Mouse (Mus musculus) heart, postnatal 36 days (tissue): ENCODE measurements around the gene Hip1r. TPM values are rescaled to one million over a fixed set of nuclear protein-coding genes. Genes with fewer than 3 reads are reported as not detected.
"Not testable (repeated sequence)": the region's sequence is repeated elsewhere in the genome, so short reads cannot be mapped to it uniquely, and the experiment has no call there.

Source experiments
- DNase-seq, 2 experiments: peaks; one replicate each; pipeline ENCODE4 v3.0.0; 2021 to 2022
- intact Hi-C: fragments of 180-260 bp; cut with DNase I; formaldehyde crosslinking; loops from one replicate; pipeline ENCODE4 v1.15.1; 2025
- microRNA-seq, 2 experiments: library from miRNA; unstranded; fragments of <30 nt; microRNA quantifications; one replicate each; pipeline ENCODE4 v1.2.0; 2021; ENCODE audit warnings: borderline number of aligned reads in 2 of 2
- total RNA-seq, 2 experiments: library from RNA; stranded (reverse); gene quantifications; 2 replicates each; pipeline ENCODE4 v1.2.3; 2021

The Hip1r gene
- total RNA-seq, 2 experiments from 2014 or later: 8.6 to 17.0 TPM

GRCm38 (mm10) chr5:124050095-124051050 is 76.9 kb downstream of the Hip1r start:
- peak; percentile 22 to 46 for DNase-seq
- intact Hi-C loops: no loop called here

GRCm38 (mm10) chr5:124051899-124052491 is 78.6 kb downstream of the Hip1r start:
- intact Hi-C loops: no loop called here
- DNase-seq: no peak

GRCm38 (mm10) chr5:124052641-124053040 is 79.2 kb downstream of the Hip1r start:
- not testable (repeated sequence) for DNase-seq

More at GRCm38 (mm10) chr5:124052641-124053040, 79.2 kb downstream of the Hip1r start:
- intact Hi-C loops: not testable (repeated sequence)

Small RNA genes within 50 kb of the gene (microRNA-seq; reads per million reads assigned to microRNA genes)
- 0 to 0.67 reads per million in 2 experiments for gene Mir7032

Other genes starting within 250 kb of the Hip1r start
- 10 to 100 TPM; 45.1 to 48.1 TPM for gene Rsrc2, start 224.2 kb upstream of the Hip1r start, total RNA-seq
- under 1 TPM; 0.19 to 0.78 TPM for gene Kntc1, start 223.9 kb upstream of the Hip1r start, total RNA-seq
- gene Hcar2, start 108.1 kb upstream of the Hip1r start, total RNA-seq: under 1 TPM in 1 of 2 experiments, not detected in 1; 0.31 TPM
- gene Hcar1, start 93.6 kb upstream of the Hip1r start, total RNA-seq: under 1 TPM; 0.54 to 0.69 TPM
- gene Denr, start 66.5 kb upstream of the Hip1r start, total RNA-seq: 10 to 100 TPM; 49.6 to 51.2 TPM
- gene Gm43518, start 46.2 kb upstream of the Hip1r start, total RNA-seq: not detected
- 1 to 10 TPM; 2.6 to 3.7 TPM for gene Ccdc62, start 42.9 kb upstream of the Hip1r start, total RNA-seq
- gene Vps37b, start 58.6 kb downstream of the Hip1r start, total RNA-seq: 10 to 100 TPM; 19.6 to 25.0 TPM
- 1 to 10 TPM; 7.6 to 8.3 TPM for gene Abcb9, start 122.2 kb downstream of the Hip1r start, total RNA-seq
- 10 to 100 TPM; 14.4 to 16.2 TPM for gene Ogfod2, start 138.7 kb downstream of the Hip1r start, total RNA-seq
- 10 to 100 TPM; 36.5 to 39.0 TPM for gene Arl6ip4, start 142.5 kb downstream of the Hip1r start, total RNA-seq